Mouse (Mus musculus) kidney, postnatal 0 days (tissue): ENCODE results near the gene Srgap3. TPM values are rescaled to one million over a fixed set of nuclear protein-coding genes. Genes with fewer than 3 reads are reported as not detected.
A peak's percentile ranks its signal among the peaks of the same experiment; 100 is the strongest.

Experiments
- ATAC-seq: fragments of 200-750 bp; cut with Nextera tagmentation; replicated peaks from 2 replicates; pipeline ENCODE4 v1.8.0; 2017; ENCODE audit warnings: low read depth, moderate number of reproducible peaks, moderate TSS enrichment, moderate library complexity; ENCODE audit not compliant: low FRiP score
- DNase-seq: peaks from one replicate; pipeline ENCODE4 v3.0.0-alpha.2; 2016; ENCODE audit warnings: low spot score
- H3K27ac ChIP-seq: fragments of 300-500 bp; sonication (generic); 2 replicates; pipeline ENCODE4 v1.5.1; 2014; ENCODE audit warnings: mild to moderate bottlenecking
- H3K27me3 ChIP-seq: fragments of 300-500 bp; sonication (generic); 2 replicates; pipeline ENCODE4 v1.6.1; 2014; ENCODE audit warnings: low read length, mixed read lengths; ENCODE audit not compliant: insufficient read depth
- H3K36me3 ChIP-seq: fragments of 300-500 bp; sonication (generic); 2 replicates; pipeline ENCODE4 v1.6.1; 2014; ENCODE audit warnings: low read length, mixed read lengths; ENCODE audit not compliant: insufficient read depth
- H3K4me1 ChIP-seq: fragments of 300-500 bp; sonication (generic); replicated peaks from 2 replicates; pipeline ENCODE4 v1.6.1; 2014; ENCODE audit warnings: antibody characterized with exemption, low read length, mixed read lengths; ENCODE audit not compliant: insufficient read depth
- H3K4me2 ChIP-seq: fragments of 300-500 bp; sonication (generic); 2 replicates; pipeline ENCODE4 v1.6.1; 2014; ENCODE audit warnings: mild to moderate bottlenecking, low read length, moderate library complexity, mixed read lengths
- H3K4me3 ChIP-seq: fragments of 300-500 bp; sonication (generic); replicated peaks from 2 replicates; pipeline ENCODE4 v1.5.1; 2014; ENCODE audit warnings: low read depth, low read length
- H3K9ac ChIP-seq: fragments of 300-500 bp; sonication (generic); 2 replicates; pipeline ENCODE4 v1.6.1; 2014; ENCODE audit warnings: low read depth, low read length
- H3K9me3 ChIP-seq: fragments of 300-500 bp; sonication (generic); replicated peaks from 2 replicates; pipeline ENCODE4 v1.6.1; 2016; ENCODE audit warnings: low read length, inconsistent platforms, mixed read lengths
- CTCF ChIP-seq: IDR thresholded peaks from 2 replicates; pipeline ENCODE4 v1.5.1; 2016; ENCODE audit warnings: antibody characterized with exemption, low read depth, mild to moderate bottlenecking, moderate library complexity
- WGBS: fragments of 180-500 bp; shearing (Covaris S2); extraction: QIAGEN DNeasy Blood & Tissue Kit; methylation state at CpG from one replicate; pipeline ENCODE4 v1.1.7; 2014; 5-methylcytosine and 5-hydroxymethylcytosine counted together
- polyA plus RNA-seq: library from polyadenylated mRNA; unstranded; fragments of >200 nt; fragmentation: Nextera tagmentation; extraction: Ambion mirVana; gene quantifications from 2 replicates; pipeline ENCODE4 v1.2.1, GENCODE M21; 2015

Gene Srgap3
- polyA plus RNA-seq, 1 experiment from 2014 or later: 2.1 TPM

- H3K27me3 ChIP-seq: no peaks in the 10 kb centered on the region
- no peaks in the 10 kb centered on the region for H3K36me3 ChIP-seq
- peak overlapping the region; percentile 36; the same call in 1 of the 2 replicates for H3K27ac ChIP-seq
- no peaks in the 10 kb centered on the region for H3K9me3 ChIP-seq
- H3K9ac ChIP-seq: no peak overlapping the region
- H3K4me1 ChIP-seq: no peaks in the 10 kb centered on the region
- no peak for ATAC-seq
- no peak overlapping the region for H3K4me2 ChIP-seq
- 80% methylated on average over 8 of the region's 8 CpGs for WGBS
- no peak for TF ChIP-seq CTCF
- H3K4me3 ChIP-seq: no peak overlapping the region
- no peak for DNase-seq
These were observed 26.4 kb downstream of the Srgap3 start for GRCm38 (mm10) chr6:112920619-112921195.

GRCm38 (mm10) chr6:112917717-112918116 lies 29.3 kb downstream of the Srgap3 start:
- DNase-seq: no peak
- WGBS: 90% methylated on average over 8 of the region's 8 CpGs
- no peak for TF ChIP-seq CTCF
- Histone ChIP-seq H3K36me3 (no peaks in the 10 kb centered on the region), H3K4me3 (no peak overlapping the region), H3K27ac (no peak overlapping the region), H3K27me3 (no peaks in the 10 kb centered on the region), H3K4me1 (no peaks in the 10 kb centered on the region), H3K4me2 (no peak overlapping the region), H3K9ac (no peak overlapping the region), H3K9me3 (no peaks in the 10 kb centered on the region)
- no peak for ATAC-seq

GRCm38 (mm10) chr6:112916243-112916642 lies 30.8 kb downstream of the Srgap3 start:
- H3K36me3 ChIP-seq: no peaks in the 10 kb centered on the region
- DNase-seq (no peak), ATAC-seq (no peak)
- H3K4me3 ChIP-seq: no peak overlapping the region
- H3K9ac ChIP-seq: no peak overlapping the region
- no peak overlapping the region for H3K4me2 ChIP-seq
- no peak overlapping the region for H3K27ac ChIP-seq
- TF ChIP-seq CTCF: no peak
- 88% methylated on average over 2 of the region's 2 CpGs for WGBS
- no peaks in the 10 kb centered on the region for H3K27me3 ChIP-seq
- H3K4me1 ChIP-seq: no peaks in the 10 kb centered on the region
- no peaks in the 10 kb centered on the region for H3K9me3 ChIP-seq

GRCm38 (mm10) chr6:112912552-112912951 lies 34.5 kb downstream of the Srgap3 start:
- H3K4me1 ChIP-seq: no peaks in the 10 kb centered on the region
- no peak overlapping the region for H3K27ac ChIP-seq
- no peak for TF ChIP-seq CTCF
- no peak overlapping the region for H3K4me3 ChIP-seq
- H3K27me3 ChIP-seq: no peaks in the 10 kb centered on the region
- H3K36me3 ChIP-seq: no peaks in the 10 kb centered on the region
- H3K9ac ChIP-seq: no peak overlapping the region
- ATAC-seq (no peak), DNase-seq (no peak)
- H3K4me2 ChIP-seq: no peak overlapping the region
- H3K9me3 ChIP-seq: no peaks in the 10 kb centered on the region
- 64% methylated on average over 5 of the region's 5 CpGs for WGBS

GRCm38 (mm10) chr6:112909711-112910110 lies 37.4 kb downstream of the Srgap3 start:
- WGBS: 85% methylated on average over 2 of the region's 2 CpGs

GRCm38 (mm10) chr6:112907887-112908584 lies 39.0 kb downstream of the Srgap3 start:
- Histone ChIP-seq H3K9ac (no peak overlapping the region), H3K4me3 (no peak overlapping the region), H3K9me3 (no peaks in the 10 kb centered on the region), H3K4me2 (no peak overlapping the region), H3K27ac (no peak overlapping the region), H3K4me1 (no peaks in the 10 kb centered on the region), H3K27me3 (no peaks in the 10 kb centered on the region), H3K36me3 (no peaks in the 10 kb centered on the region)
- DNase-seq: no peak
- 84% methylated on average over 8 of the region's 8 CpGs for WGBS
- no peak for ATAC-seq
- no peak for TF ChIP-seq CTCF

More at GRCm38 (mm10) chr6:112909711-112910110, 37.4 kb downstream of the Srgap3 start:
- Histone ChIP-seq H3K9me3 (no peaks in the 10 kb centered on the region), H3K27ac (no peak overlapping the region), H3K36me3 (no peaks in the 10 kb centered on the region), H3K4me2 (no peak overlapping the region), H3K9ac (no peak overlapping the region), H3K27me3 (no peaks in the 10 kb centered on the region), H3K4me3 (no peak overlapping the region), H3K4me1 (no peaks in the 10 kb centered on the region)
- no peak for TF ChIP-seq CTCF
- no peak for DNase-seq
- ATAC-seq: no peak
